Mouse (Mus musculus) neural tube, embryonic 13.5 days (tissue): ENCODE results near the gene Zfp160. TPM values are rescaled to one million over a fixed set of nuclear protein-coding genes. Genes with fewer than 3 reads are reported as not detected.
"Not testable (repeated sequence)": the region's sequence is repeated elsewhere in the genome, so short reads cannot be mapped to it uniquely, and the experiment has no call there.

Experiments
- ATAC-seq: fragments of 200-750 bp; cut with Nextera tagmentation; 2 replicates; pipeline ENCODE4 v1.8.0; 2017; ENCODE audit warnings: low read depth, mild to moderate bottlenecking, moderate TSS enrichment, moderate library complexity
- H3K27ac ChIP-seq: fragments of 300-500 bp; sonication (generic); replicated peaks from 2 replicates; pipeline ENCODE4 v1.5.1; 2015; ENCODE audit warnings: moderate library complexity, mild to moderate bottlenecking, inconsistent platforms
- H3K27me3 ChIP-seq: fragments of 300-500 bp; sonication (generic); 2 replicates; pipeline ENCODE4 v1.6.1; 2015; ENCODE audit warnings: mild to moderate bottlenecking, inconsistent platforms
- H3K36me3 ChIP-seq: fragments of 300-500 bp; sonication (generic); 2 replicates; pipeline ENCODE4 v1.6.1; 2015; ENCODE audit warnings: mild to moderate bottlenecking, inconsistent platforms
- H3K4me1 ChIP-seq: fragments of 300-500 bp; sonication (generic); replicated peaks from 2 replicates; pipeline ENCODE4 v1.6.1; 2015; ENCODE audit warnings: inconsistent platforms
- H3K4me2 ChIP-seq: fragments of 300-500 bp; sonication (generic); 2 replicates; pipeline ENCODE4 v1.6.1; 2015; ENCODE audit warnings: inconsistent platforms, mild to moderate bottlenecking, moderate library complexity
- H3K4me3 ChIP-seq: fragments of 300-500 bp; sonication (generic); 2 replicates; pipeline ENCODE4 v1.5.1; 2015; ENCODE audit warnings: mild to moderate bottlenecking, inconsistent platforms
- H3K9ac ChIP-seq: fragments of 300-500 bp; sonication (generic); 2 replicates; pipeline ENCODE4 v1.6.1; 2015; ENCODE audit warnings: moderate library complexity, mild to moderate bottlenecking, inconsistent platforms
- H3K9me3 ChIP-seq: fragments of 300-500 bp; sonication (generic); 2 replicates; pipeline ENCODE4 v1.6.1; 2016; ENCODE audit warnings: inconsistent platforms
- WGBS: fragments of 180-500 bp; shearing (Covaris S2); methylation state at CpG from one replicate; pipeline ENCODE4 v1.1.7; 2015; 5-methylcytosine and 5-hydroxymethylcytosine counted together
- polyA plus RNA-seq: library from polyadenylated mRNA; unstranded; fragments of >200 nt; fragmentation: Nextera tagmentation; extraction: Ambion mirVana; gene quantifications from 2 replicates; pipeline ENCODE4 v1.2.1, GENCODE M21; 2015

Zfp160 gene
- polyA plus RNA-seq = 14.5 and 16.7 TPM in 2 replicates

GRCm38 (mm10) chr17:21008382-21009331 lies at the start of gene Zfp160:
Zfp160 (plus strand) TSS chr17:21008903.
- H3K27ac ChIP-seq = peak within 1 kb of the TSS; percentile 94
- peak within 1 kb of the TSS; percentile 91 for H3K9ac ChIP-seq
- peak within 1 kb of the TSS; percentile 87 for H3K4me2 ChIP-seq
- no peaks in the 10 kb centered on the region for H3K27me3 ChIP-seq
- peak; percentile 98 for ATAC-seq
- H3K4me3 ChIP-seq = peak within 1 kb of the TSS; percentile 90
- H3K9me3 ChIP-seq = no peaks in the 10 kb centered on the region
- H3K4me1 ChIP-seq = peaks cover 24% of the 10 kb centered on the region
- WGBS = 6% methylated on average over 36 of the region's 36 CpGs
- H3K36me3 ChIP-seq = peaks cover 19% of the 10 kb centered on the region

DNA sequence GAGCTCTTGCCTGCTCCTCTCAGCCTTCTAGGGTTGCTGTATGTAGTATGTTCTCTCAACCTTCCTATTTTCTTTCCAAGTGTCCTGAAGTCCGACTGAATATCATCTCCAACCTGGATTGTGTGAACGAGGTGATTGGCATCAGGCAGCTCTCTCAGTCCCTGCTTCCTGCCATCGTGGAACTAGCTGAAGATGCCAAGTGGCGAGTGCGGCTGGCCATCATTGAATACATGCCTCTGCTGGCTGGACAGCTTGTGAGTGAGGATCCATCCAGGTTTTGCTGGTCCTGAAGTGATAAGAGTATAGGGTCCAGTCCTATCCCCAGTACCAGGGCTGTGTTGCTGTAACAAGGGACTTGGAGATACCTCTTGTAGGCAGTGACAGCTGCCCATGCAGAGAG lies 48.3 kb upstream of the Zfp160 start:
- Histone ChIP-seq H3K4me1 (no peaks in the 10 kb centered on the region), H3K27ac (no peak overlapping the region), H3K9me3 (no peaks in the 10 kb centered on the region), H3K36me3 (peaks cover 100% of the 10 kb centered on the region), H3K4me3 (no peak overlapping the region), H3K9ac (no peak overlapping the region), H3K4me2 (no peak overlapping the region), H3K27me3 (no peaks in the 10 kb centered on the region)
- ATAC-seq = no peak
- WGBS = 95% methylated on average over 5 of the region's 5 CpGs

DNA sequence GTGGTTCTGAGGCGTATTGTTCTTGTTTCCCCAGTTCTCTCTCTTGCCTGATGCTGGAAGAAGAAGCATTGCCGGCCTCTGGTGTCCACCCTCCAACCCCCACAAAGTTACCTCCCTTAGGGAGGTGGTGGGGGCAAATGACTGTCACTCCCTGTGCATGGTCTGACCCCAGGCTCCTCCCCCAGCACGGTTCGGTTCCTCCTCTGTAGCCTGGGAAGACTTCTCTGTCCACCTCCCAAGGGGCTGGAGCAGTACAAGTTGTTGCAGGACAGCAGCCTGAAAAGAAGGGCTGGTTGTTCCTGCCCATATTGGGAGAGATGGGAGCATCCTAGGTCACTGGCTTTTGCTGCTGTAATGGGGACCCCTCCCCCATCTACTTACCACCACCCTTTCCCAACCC lies 43.3 kb upstream of the Zfp160 start:
- Histone ChIP-seq H3K9ac (no peak overlapping the region), H3K36me3 (peaks cover 97% of the 10 kb centered on the region), H3K4me3 (no peak overlapping the region), H3K4me1 (no peaks in the 10 kb centered on the region), H3K27ac (no peak overlapping the region), H3K9me3 (no peaks in the 10 kb centered on the region), H3K4me2 (no peak overlapping the region), H3K27me3 (no peaks in the 10 kb centered on the region)
- no peak for ATAC-seq
- 88% methylated on average over 4 of the region's 4 CpGs for WGBS

- Histone ChIP-seq H3K9ac (no peak overlapping the region), H3K9me3 (no peaks in the 10 kb centered on the region), H3K4me1 (no peaks in the 10 kb centered on the region), H3K4me3 (no peak overlapping the region), H3K27ac (no peak overlapping the region), H3K36me3 (peaks cover 89% of the 10 kb centered on the region), H3K4me2 (no peak overlapping the region), H3K27me3 (no peaks in the 10 kb centered on the region)
- ATAC-seq = no peak
Observed at GRCm38 (mm10) chr17:20966681-20967080, 42.0 kb upstream of the Zfp160 start.

DNA sequence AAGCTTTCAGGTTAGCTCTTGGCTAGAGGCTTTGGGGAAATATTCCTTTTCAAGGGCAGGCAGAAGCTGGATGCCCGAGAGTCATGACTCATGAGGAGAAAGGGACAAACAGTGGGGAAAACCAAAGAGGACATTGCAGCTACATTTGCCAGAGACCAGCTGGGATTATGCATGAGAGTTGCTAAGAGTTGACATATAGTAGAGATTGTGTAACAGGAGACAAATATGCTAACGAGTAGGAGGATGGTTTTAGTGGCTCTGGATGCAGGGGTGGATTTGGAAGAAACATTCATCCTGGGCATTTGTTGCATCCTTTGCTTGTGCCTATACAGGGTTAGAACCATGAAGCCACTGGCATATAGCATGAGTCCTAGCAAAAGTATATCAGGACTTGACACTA lies 15.0 kb upstream of the Zfp160 start:
- Histone ChIP-seq H3K9ac (no peak overlapping the region), H3K9me3 (no peaks in the 10 kb centered on the region), H3K4me3 (no peak overlapping the region), H3K27ac (no peak overlapping the region), H3K4me2 (no peak overlapping the region), H3K27me3 (no peaks in the 10 kb centered on the region), H3K4me1 (no peaks in the 10 kb centered on the region), H3K36me3 (no peaks in the 10 kb centered on the region)
- no peak for ATAC-seq
- WGBS = 85% methylated on average over 2 of the region's 2 CpGs

- no peak for ATAC-seq
- Histone ChIP-seq H3K4me1 (no peaks in the 10 kb centered on the region), H3K36me3 (no peaks in the 10 kb centered on the region), H3K9me3 (no peaks in the 10 kb centered on the region), H3K4me2 (no peak within 1 kb of the TSS), H3K27me3 (no peaks in the 10 kb centered on the region), H3K9ac (no peak within 1 kb of the TSS), H3K4me3 (no peak within 1 kb of the TSS), H3K27ac (no peak within 1 kb of the TSS)
Observed at GRCm38 (mm10) chr17:20996364-20996763, 12.3 kb upstream of the Zfp160 start, which contains the start of gene Vmn1r233. Vmn1r233 (minus strand) TSS chr17:20996464.

- peak overlapping the region; percentile 94 for H3K27ac ChIP-seq
- H3K4me2 ChIP-seq = peak overlapping the region; percentile 87
Observed at GRCm38 (mm10) chr17:21009726-21010125, 1.0 kb downstream of the Zfp160 start.

GRCm38 (mm10) chr17:21018410-21019080 lies 9.8 kb downstream of the Zfp160 start:
- Histone ChIP-seq H3K27ac (no peak overlapping the region), H3K4me3 (no peak overlapping the region), H3K4me2 (no peak overlapping the region), H3K9me3 (no peaks in the 10 kb centered on the region), H3K9ac (no peak overlapping the region), H3K4me1 (no peaks in the 10 kb centered on the region), H3K27me3 (no peaks in the 10 kb centered on the region), H3K36me3 (peaks cover 77% of the 10 kb centered on the region)
- ATAC-seq = no peak
- 100% methylated on average over 1 of the region's 1 CpGs for WGBS

More at GRCm38 (mm10) chr17:21009726-21010125, 1.0 kb downstream of the Zfp160 start:
- no peak for ATAC-seq
- H3K36me3 ChIP-seq = peaks cover 22% of the 10 kb centered on the region
- H3K9me3 ChIP-seq = no peaks in the 10 kb centered on the region
- H3K9ac ChIP-seq = peak overlapping the region; percentile 91
- no peaks in the 10 kb centered on the region for H3K27me3 ChIP-seq
- H3K4me1 ChIP-seq = peaks cover 24% of the 10 kb centered on the region
- 25% methylated on average over 1 of the region's 1 CpGs for WGBS
- H3K4me3 ChIP-seq = peak overlapping the region; percentile 90

DNA sequence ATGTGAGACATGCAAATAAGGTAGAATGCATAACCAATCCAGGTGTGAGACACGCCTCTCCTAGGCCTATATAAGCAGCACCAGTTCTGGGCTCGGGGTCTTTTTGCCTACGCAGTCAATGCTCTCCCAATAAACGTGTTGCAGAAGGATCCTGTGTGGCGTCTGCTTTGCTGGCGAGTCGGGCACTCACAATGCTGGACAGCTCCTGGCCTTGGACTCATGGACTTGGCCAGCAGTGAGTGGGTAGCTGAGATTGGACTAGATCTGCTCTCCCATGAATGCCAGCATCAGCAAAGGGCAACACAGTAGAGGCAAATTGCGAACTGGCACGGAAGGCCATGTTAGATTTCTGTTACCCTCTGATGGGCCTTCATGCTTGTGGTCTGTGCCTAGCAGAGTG lies 39.3 kb downstream of the Zfp160 start:
- H3K4me1 ChIP-seq, H3K9ac ChIP-seq, ATAC-seq, H3K4me2 ChIP-seq, H3K27ac ChIP-seq, H3K4me3 ChIP-seq, H3K9me3 ChIP-seq, H3K27me3 ChIP-seq, H3K36me3 ChIP-seq: not testable (repeated sequence)
- WGBS = 91% methylated on average over 9 of the region's 9 CpGs

GRCm38 (mm10) chr17:21050901-21051300 lies 42.2 kb downstream of the Zfp160 start:
- Histone ChIP-seq H3K27me3 (no peaks in the 10 kb centered on the region), H3K4me1 (no peaks in the 10 kb centered on the region), H3K9me3 (no peaks in the 10 kb centered on the region), H3K9ac (no peak overlapping the region), H3K27ac (no peak overlapping the region), H3K36me3 (no peaks in the 10 kb centered on the region), H3K4me2 (no peak overlapping the region), H3K4me3 (no peak overlapping the region)
- ATAC-seq = no peak
- WGBS = 84% methylated on average over 1 of the region's 1 CpGs

- H3K27me3 ChIP-seq, H3K27ac ChIP-seq, ATAC-seq, H3K4me1 ChIP-seq, H3K9ac ChIP-seq, H3K9me3 ChIP-seq, H3K4me2 ChIP-seq, H3K36me3 ChIP-seq, H3K4me3 ChIP-seq: not testable (repeated sequence)
- WGBS = no CpG with 5 or more reads among the region's 3 CpGs
Observed at GRCm38 (mm10) chr17:21051341-21051740, 42.6 kb downstream of the Zfp160 start.

- H3K4me1 ChIP-seq, H3K27ac ChIP-seq: not testable (repeated sequence)
- 88% methylated on average over 3 of the region's 3 CpGs for WGBS
Observed at GRCm38 (mm10) chr17:21051919-21052318, 43.2 kb downstream of the Zfp160 start.

More at GRCm38 (mm10) chr17:21051919-21052318, 43.2 kb downstream of the Zfp160 start:
- not testable (repeated sequence) for ATAC-seq, H3K36me3 ChIP-seq, H3K9me3 ChIP-seq, H3K4me3 ChIP-seq, H3K9ac ChIP-seq, H3K4me2 ChIP-seq, H3K27me3 ChIP-seq
